Mouse (Mus musculus): ENCODE measurements around the gene Tubgcp5. TPM values are rescaled to one million over a fixed set of nuclear protein-coding genes. Genes with fewer than 3 reads are reported as not detected.
"Not testable (repeated sequence)": the region's sequence is repeated elsewhere in the genome, so short reads cannot be mapped to it uniquely, and the experiment has no call there.

Gene Tubgcp5
- total and polyA plus RNA-seq, 3 experiments, result 2.6 to 53.4 (median 45.6) TPM

DNA sequence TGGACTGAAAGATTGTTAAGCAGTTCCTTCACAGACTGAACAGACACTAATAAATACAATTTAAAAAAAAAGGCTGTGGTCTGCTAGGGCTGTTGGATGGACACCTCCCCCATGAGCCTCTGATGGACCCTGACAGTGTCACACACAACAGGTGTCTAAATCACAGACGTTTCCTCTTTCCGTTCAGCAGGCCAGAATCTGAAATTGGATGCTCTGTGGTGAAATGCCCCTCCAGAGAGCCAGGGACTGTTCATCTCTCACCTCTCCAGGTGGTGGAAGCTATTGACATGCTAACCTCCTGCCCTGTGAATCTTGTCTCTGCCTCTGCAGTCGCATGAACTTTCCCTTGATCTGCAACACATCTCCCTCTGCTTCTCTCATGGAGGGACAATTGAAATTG, 11.5 kb upstream of the Tubgcp5 start:
- no peaks in the 10 kb centered on the region for H3K4me1 ChIP-seq (ENCODE audit: insufficient read depth, low read depth, low read length)
- no peak for DNase-seq (ENCODE audit: low spot score)

DNA sequence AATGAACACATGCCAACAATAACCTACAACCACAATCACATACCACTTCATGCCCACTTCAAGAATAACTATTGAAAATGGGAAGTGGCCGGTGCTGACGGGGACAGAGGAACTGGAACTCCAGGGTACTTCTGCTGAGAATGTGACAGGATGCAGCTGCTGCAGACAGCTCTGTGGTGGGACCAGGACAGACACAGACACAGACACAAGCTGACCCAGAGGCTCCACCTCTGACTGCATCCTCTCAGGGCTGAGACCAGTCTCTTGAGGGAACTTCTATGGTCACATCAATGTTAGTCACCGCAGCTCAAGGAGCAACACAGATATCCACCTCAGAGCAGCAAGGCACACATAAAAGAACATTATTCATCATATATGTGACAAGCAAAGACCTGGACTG, 9.4 kb upstream of the Tubgcp5 start:
- Histone ChIP-seq H3K4me1 (ENCODE audit: insufficient read depth, low read depth, low read length) (no peaks in the 10 kb centered on the region), H3K9me3 (replicated peaks) (no peaks in the 10 kb centered on the region), H3K36me3 (replicated peaks) (no peaks in the 10 kb centered on the region), H3K27me3 (ENCODE audit: insufficient read depth, low read length) (peaks cover 30% of the 10 kb centered on the region), H3K4me3 (ENCODE audit: low read depth, low read length) (no peak overlapping the region)
- DNase-seq (ENCODE audit: low spot score) (no peak), ATAC-seq (ENCODE audit: extremely low read depth, insufficient number of reproducible peaks, low FRiP score, poor library complexity, severe bottlenecking) (no peak)
- TF ChIP-seq GATA2 (IDR thresholded peaks at IDR 0.05; ENCODE audit: borderline replicate concordance, low read depth, low read length) (no peak), GATA1 (IDR thresholded peaks at IDR 0.05; ENCODE audit: borderline replicate concordance, low read length) (no peak), TAL1 (conservative IDR thresholded peaks at IDR 0.05; ENCODE audit: low read depth, low read length) (no peak), POLR2AphosphoS5 (IDR thresholded peaks at IDR 0.05; ENCODE audit: insufficient replicate concordance, low read depth, low read length) (no peak), CTCF (IDR thresholded peaks at IDR 0.05; ENCODE audit: low read depth, low read length) (no peak)

More for the DNA sequence above, 11.5 kb upstream of the Tubgcp5 start:
- no peak for ATAC-seq (ENCODE audit: extremely low read depth, insufficient number of reproducible peaks, low FRiP score, poor library complexity, severe bottlenecking)
- Histone ChIP-seq H3K27me3 (ENCODE audit: insufficient read depth, low read length) (peaks cover 30% of the 10 kb centered on the region), H3K9me3 (replicated peaks) (no peaks in the 10 kb centered on the region), H3K36me3 (replicated peaks) (no peaks in the 10 kb centered on the region), H3K4me3 (ENCODE audit: low read depth, low read length) (no peak overlapping the region)
- no peak for TF ChIP-seq GATA1 (IDR thresholded peaks at IDR 0.05; ENCODE audit: borderline replicate concordance, low read length)
- TF ChIP-seq TAL1 (conservative IDR thresholded peaks at IDR 0.05; ENCODE audit: low read depth, low read length), result no peak
- TF ChIP-seq POLR2AphosphoS5 (IDR thresholded peaks at IDR 0.05; ENCODE audit: insufficient replicate concordance, low read depth, low read length), result no peak
- no peak for TF ChIP-seq GATA2 (IDR thresholded peaks at IDR 0.05; ENCODE audit: borderline replicate concordance, low read depth, low read length)
- TF ChIP-seq CTCF (IDR thresholded peaks at IDR 0.05; ENCODE audit: low read depth, low read length), result no peak

DNA sequence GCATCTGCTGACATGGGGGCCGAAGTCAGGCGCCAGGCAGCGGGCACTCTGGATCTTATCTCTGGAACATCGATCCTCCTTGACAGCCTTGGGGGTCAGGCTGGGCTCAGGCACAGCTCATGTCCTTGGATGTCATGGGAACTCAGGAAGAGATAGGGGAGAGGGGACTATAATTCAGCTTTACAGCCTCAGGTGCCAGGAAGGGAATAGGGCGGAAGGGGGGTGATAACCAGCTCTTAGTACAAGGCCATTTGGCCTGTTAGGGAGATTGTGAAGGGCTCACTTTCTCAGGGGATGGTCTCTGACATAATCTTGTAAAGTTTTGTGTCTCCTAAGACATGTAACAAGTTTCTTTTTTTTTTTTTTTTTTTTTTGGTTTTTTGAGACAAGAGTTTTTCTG, 3.4 kb upstream of the Tubgcp5 start:
- not testable (repeated sequence) for H3K9me3 ChIP-seq (replicated peaks); H3K36me3 ChIP-seq (replicated peaks); H3K27me3 ChIP-seq (ENCODE audit: insufficient read depth, low read length); DNase-seq (ENCODE audit: low spot score); H3K4me3 ChIP-seq (ENCODE audit: low read depth, low read length); ATAC-seq (ENCODE audit: extremely low read depth, insufficient number of reproducible peaks, low FRiP score, poor library complexity, severe bottlenecking)
- H3K4me1 ChIP-seq (ENCODE audit: insufficient read depth, low read depth, low read length), result peaks cover 23% of the 10 kb centered on the region

DNA sequence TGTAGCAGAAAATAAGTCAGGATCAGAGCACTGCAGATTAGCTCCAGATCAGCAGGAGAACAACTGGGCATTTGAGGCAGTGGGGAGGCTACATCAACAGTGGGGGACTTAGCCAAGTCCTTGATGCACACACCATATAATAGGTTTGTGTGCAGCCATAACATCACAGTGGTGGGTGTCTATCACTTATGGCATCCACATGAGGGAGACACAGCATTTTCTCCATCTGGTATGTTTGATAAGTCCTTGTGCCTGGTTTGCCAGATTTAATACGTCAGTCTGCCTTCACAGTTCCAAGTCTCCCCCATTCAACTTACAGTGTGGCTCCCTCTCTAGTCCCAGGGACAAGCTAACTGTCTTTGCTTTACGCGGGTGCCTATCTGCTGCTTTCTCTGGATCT, 1.7 kb upstream of the Tubgcp5 start:
- no peak for DNase-seq (ENCODE audit: low spot score)
- ATAC-seq (ENCODE audit: extremely low read depth, insufficient number of reproducible peaks, low FRiP score, poor library complexity, severe bottlenecking), result no peak
- H3K9me3 ChIP-seq (replicated peaks), result no peaks in the 10 kb centered on the region
- peaks cover 5% of the 10 kb centered on the region for H3K27me3 ChIP-seq (ENCODE audit: insufficient read depth, low read length)
- no peak overlapping the region for H3K4me3 ChIP-seq (ENCODE audit: low read depth, low read length)
- H3K36me3 ChIP-seq (replicated peaks), result peaks cover 18% of the 10 kb centered on the region
- TF ChIP-seq TAL1 (conservative IDR thresholded peaks at IDR 0.05; ENCODE audit: low read depth, low read length), result no peak
- TF ChIP-seq POLR2AphosphoS5 (IDR thresholded peaks at IDR 0.05; ENCODE audit: insufficient replicate concordance, low read depth, low read length), result no peak
- no peak for TF ChIP-seq GATA2 (IDR thresholded peaks at IDR 0.05; ENCODE audit: borderline replicate concordance, low read depth, low read length)
- no peak for TF ChIP-seq GATA1 (IDR thresholded peaks at IDR 0.05; ENCODE audit: borderline replicate concordance, low read length)
- TF ChIP-seq CTCF (IDR thresholded peaks at IDR 0.05; ENCODE audit: low read depth, low read length), result no peak
- peaks cover 32% of the 10 kb centered on the region for H3K4me1 ChIP-seq (ENCODE audit: insufficient read depth, low read depth, low read length)

DNA sequence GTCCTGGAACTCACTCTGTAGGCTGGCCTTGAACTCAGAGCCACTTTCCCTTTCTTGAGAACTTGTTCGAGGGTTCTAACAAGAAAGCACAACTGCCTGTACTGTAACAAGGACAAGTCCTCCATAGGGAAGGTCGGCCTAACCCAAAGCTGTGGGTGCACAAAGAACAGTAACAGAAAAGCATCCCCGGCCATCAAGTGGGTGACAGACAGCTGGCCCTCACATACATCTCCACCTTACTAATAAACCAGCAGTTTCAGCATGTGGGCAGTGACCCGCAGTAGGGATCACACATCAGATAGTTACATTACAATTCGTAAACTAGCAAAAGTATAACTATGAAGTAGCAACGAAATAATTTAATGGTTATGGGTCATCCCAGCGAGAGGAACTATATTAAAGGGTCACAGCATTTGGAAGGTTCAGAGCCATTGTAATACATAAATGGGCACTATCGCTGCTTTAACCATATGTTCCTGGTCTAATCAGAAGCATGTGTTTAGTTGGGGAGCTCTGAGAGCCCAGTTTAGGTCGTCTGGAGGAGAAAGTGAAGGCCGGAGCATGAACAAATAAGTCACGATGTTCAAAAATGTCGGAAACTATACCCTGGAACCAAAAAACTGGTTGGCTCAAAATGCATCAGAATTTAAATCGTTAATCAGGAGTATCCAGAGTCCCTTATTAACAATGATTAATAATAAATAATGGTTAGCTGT, 560 bp upstream of the Tubgcp5 start:
- peaks cover 28% of the 10 kb centered on the region for H3K36me3 ChIP-seq (replicated peaks)
- peak overlapping the region; percentile 94 for H3K4me3 ChIP-seq (ENCODE audit: low read depth, low read length)
- peaks cover 32% of the 10 kb centered on the region for H3K4me1 ChIP-seq (ENCODE audit: insufficient read depth, low read depth, low read length)
- H3K27me3 ChIP-seq (ENCODE audit: insufficient read depth, low read length), result peaks cover 4% of the 10 kb centered on the region
- ATAC-seq (ENCODE audit: extremely low read depth, insufficient number of reproducible peaks, low FRiP score, poor library complexity, severe bottlenecking), result no peak
- TF ChIP-seq GATA2 (IDR thresholded peaks at IDR 0.05; ENCODE audit: borderline replicate concordance, low read depth, low read length), result no peak
- no peak for TF ChIP-seq POLR2AphosphoS5 (IDR thresholded peaks at IDR 0.05; ENCODE audit: insufficient replicate concordance, low read depth, low read length)
- no peak for TF ChIP-seq GATA1 (IDR thresholded peaks at IDR 0.05; ENCODE audit: borderline replicate concordance, low read length)
- TF ChIP-seq CTCF (IDR thresholded peaks at IDR 0.05; ENCODE audit: low read depth, low read length), result no peak
- no peak for TF ChIP-seq TAL1 (conservative IDR thresholded peaks at IDR 0.05; ENCODE audit: low read depth, low read length)
- no peaks in the 10 kb centered on the region for H3K9me3 ChIP-seq (replicated peaks)
- DNase-seq (ENCODE audit: low spot score), result no peak

DNA sequence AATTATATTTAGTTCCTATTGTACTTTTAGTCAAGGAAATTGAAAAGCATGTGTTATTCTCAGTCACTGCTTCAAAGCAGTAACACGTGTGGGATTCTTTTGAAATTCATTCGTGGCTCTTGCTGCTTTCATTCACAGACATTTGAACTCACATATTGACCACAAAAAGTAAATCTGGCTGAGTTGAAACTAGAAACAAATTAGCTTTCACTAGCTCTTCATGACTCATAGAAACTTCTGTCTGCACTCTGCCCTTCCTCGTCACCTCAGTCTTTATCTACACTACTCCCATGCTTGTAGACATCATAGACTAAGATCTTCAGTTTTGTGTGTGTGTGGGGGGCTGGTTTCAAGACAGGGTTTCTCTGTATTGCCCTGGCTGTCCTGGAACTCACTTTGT, 6.0 kb downstream of the Tubgcp5 start:
- TF ChIP-seq POLR2AphosphoS5 (IDR thresholded peaks at IDR 0.05; ENCODE audit: insufficient replicate concordance, low read depth, low read length) (no peak), GATA2 (IDR thresholded peaks at IDR 0.05; ENCODE audit: borderline replicate concordance, low read depth, low read length) (no peak), TAL1 (conservative IDR thresholded peaks at IDR 0.05; ENCODE audit: low read depth, low read length) (no peak), GATA1 (IDR thresholded peaks at IDR 0.05; ENCODE audit: borderline replicate concordance, low read length) (no peak), CTCF (IDR thresholded peaks at IDR 0.05; ENCODE audit: low read depth, low read length) (no peak)
- no peaks in the 10 kb centered on the region for H3K27me3 ChIP-seq (ENCODE audit: insufficient read depth, low read length)
- no peaks in the 10 kb centered on the region for H3K9me3 ChIP-seq (replicated peaks)
- ATAC-seq (ENCODE audit: extremely low read depth, insufficient number of reproducible peaks, low FRiP score, poor library complexity, severe bottlenecking), result no peak
- H3K4me3 ChIP-seq (ENCODE audit: low read depth, low read length), result no peak overlapping the region
- H3K4me1 ChIP-seq (ENCODE audit: insufficient read depth, low read depth, low read length), result peaks cover 15% of the 10 kb centered on the region
- no peak for DNase-seq (ENCODE audit: low spot score)
- H3K36me3 ChIP-seq (replicated peaks), result peaks cover 86% of the 10 kb centered on the region
